Mouse (Mus musculus) C2C12 (cell line): ENCODE measurements at regions not wholly inside any gene's neighbourhood (a gene's known extent, or its start where the extent isn't known, plus 50 kb on each side); places are given as distances from the start of the nearest gene placed in this dataset.

ENCODE experiments used
- CEBPB ChIP-seq: IDR thresholded peaks from one replicate; pipeline ENCODE4 v1.6.1; 2011; ENCODE audit warnings: low read depth, mild to moderate bottlenecking, control low read depth, moderate library complexity
- CTCF ChIP-seq: IDR thresholded peaks from one replicate; pipeline ENCODE4 v1.5.1; 2011; ENCODE audit not compliant: control insufficient read depth, insufficient read depth, insufficient read length
- MAX ChIP-seq: IDR thresholded peaks from one replicate; pipeline ENCODE4 v1.6.1; 2011; ENCODE audit warnings: mild to moderate bottlenecking, control low read depth
- MYOD1 ChIP-seq: IDR thresholded peaks from one replicate; pipeline ENCODE4 v1.6.1; 2011; ENCODE audit warnings: low read depth; ENCODE audit not compliant: control insufficient read depth, insufficient read length
- MYOG ChIP-seq: IDR thresholded peaks from one replicate; pipeline ENCODE4 v1.6.1; 2011; ENCODE audit not compliant: control insufficient read depth, insufficient read length; ENCODE audit errors: extremely low read depth
- USF1 ChIP-seq: IDR thresholded peaks from one replicate; pipeline ENCODE4 v1.6.1; 2011; ENCODE audit warnings: low read depth, mild to moderate bottlenecking, control low read depth, moderate library complexity

DNA sequence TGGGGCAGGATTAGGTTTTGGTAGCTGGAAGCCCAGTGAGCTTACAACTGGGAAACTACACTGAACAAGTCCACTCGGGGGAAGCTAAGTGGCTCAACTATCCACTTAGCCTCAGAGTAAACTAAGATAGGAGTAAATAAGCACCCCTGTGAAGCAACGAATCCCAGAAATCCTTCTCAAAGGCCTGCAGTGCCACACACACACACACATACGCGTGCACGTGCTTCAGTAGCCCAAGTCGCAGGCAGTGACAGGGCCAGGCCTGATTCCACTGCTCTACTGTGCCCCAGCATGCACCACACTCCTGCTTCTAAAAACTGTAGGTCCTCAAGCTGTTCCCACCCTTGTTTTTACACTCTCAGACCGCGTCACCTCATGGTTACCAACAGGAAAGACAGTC, 70.2 kb downstream of the Rplp1 start:
- TF ChIP-seq CTCF (no peak), MAX (no peak), MYOG (no peak), USF1 (no peak), MYOD1 (no peak), CEBPB (no peak)
